In genomic region chr5:23718881-23719328, GRCm38 (mm10) we compare ENCODE assay signal across 16 mouse cellular contexts. TPM values are rescaled to one million over a fixed set of nuclear protein-coding genes. Genes with fewer than 3 reads are reported as not detected.
DNase-seq lines count a peak whose midpoint lies in the region; ATAC-seq and TF ChIP-seq lines count a peak whose summit lies in the region.
"Had no signal": no experiment of that assay in that cellular context is flagged by ENCODE, and none has a peak within 500 bp of the region (broad histone marks: within the 10 kb centered on the region; RNA-seq: fewer than 3 reads in every experiment).

No protein-coding gene starts in this region.

- 0 out of 2 replicates have a peak, but pooled peaks cover 3% of the 10 kb centered on the region for H3K9me3 ChIP-seq in hindbrain, embryonic 10.5 days
- H3K9me3 ChIP-seq: G1E; heart, embryonic 15.5 days; midbrain, embryonic 13.5 days had no signal

- H3K27me3 ChIP-seq in spleen, adult 2 months (ENCODE audit: control insufficient read depth, insufficient read depth, low read length): no peaks in the 10 kb centered on the region
- no peaks in the 10 kb centered on the region for H3K27me3 ChIP-seq in hindbrain, embryonic 10.5 days (ENCODE audit: insufficient read depth, poor library complexity, severe bottlenecking)
- H3K27me3 ChIP-seq: heart, embryonic 15.5 days; midbrain, embryonic 13.5 days; neural tube, embryonic 13.5 days had no signal

- TF ChIP-seq CTCF in spleen, adult 2 months (IDR thresholded peaks at IDR 0.05; ENCODE audit: extremely low read depth, insufficient read depth, insufficient read length, insufficient replicate concordance): no peak

- WGBS in spleen, adult 2 months: 18% methylated on average over 4 of the region's 4 CpGs
- WGBS in hindbrain, embryonic 10.5 days: 82% methylated on average over 4 of the region's 4 CpGs

- DNase-seq in spleen, adult 2 months (ENCODE audit: low read depth in 1 of 2, low spot score in 2 of 2): peak in 1 of 2 experiments; percentile 52
- DNase-seq in spleen, postnatal 14 days (ENCODE audit: low spot score in 2 of 2): no peak
- peak; percentile 2 for DNase-seq in R1 (ENCODE audit: low read depth, low spot score)
- no peak for DNase-seq in hindbrain, embryonic 10.5 days (ENCODE audit: low spot score)
- DNase-seq in lung, postnatal 10 days: no peak
- DNase-seq in adrenal gland, adult 2 months: no peak
- DNase-seq: gastrocnemius, postnatal 25 days; kidney, postnatal 14 days; retina, postnatal 1 day had no signal

- no peaks in the 10 kb centered on the region for H3K36me3 ChIP-seq in spleen, adult 2 months (ENCODE audit: control insufficient read depth, insufficient read depth, low read length)
- no peaks in the 10 kb centered on the region for H3K36me3 ChIP-seq in hindbrain, embryonic 10.5 days
- H3K36me3 ChIP-seq: G1E; heart, embryonic 15.5 days; midbrain, embryonic 13.5 days; neural tube, embryonic 13.5 days had no signal

- H3K4me1 ChIP-seq in spleen, adult 2 months (ENCODE audit: control insufficient read depth, insufficient read depth, insufficient read length): peaks cover 16% of the 10 kb centered on the region; the same call in 1 of the 2 replicates
- no peaks in the 10 kb centered on the region for H3K4me1 ChIP-seq in hindbrain, embryonic 10.5 days (replicated peaks)
- H3K4me1 ChIP-seq: heart, embryonic 15.5 days; midbrain, embryonic 13.5 days; neural tube, embryonic 13.5 days had no signal

- H3K4me3 ChIP-seq in spleen, adult 2 months (ENCODE audit: extremely low read depth, insufficient read depth, insufficient read length): no peak overlapping the region
- H3K4me3 ChIP-seq in hindbrain, embryonic 10.5 days: no peak overlapping the region
- H3K4me3 ChIP-seq: heart, embryonic 15.5 days; midbrain, embryonic 13.5 days; neural tube, embryonic 13.5 days had no signal

- no peak for TF ChIP-seq POLR2A in spleen, adult 2 months (IDR thresholded peaks at IDR 0.05; ENCODE audit: low read depth, low read length)

- peak; percentile 76 for ATAC-seq in megakaryocyte, adult 5-6 weeks (ENCODE audit: poor library complexity, severe bottlenecking)
- ATAC-seq in erythroid progenitor cell, adult 5-6 weeks (replicated peaks; ENCODE audit: low FRiP score, poor library complexity, severe bottlenecking): no peak
- ATAC-seq: lung, postnatal 0 days; midbrain, embryonic 13.5 days had no signal

- H3K27ac ChIP-seq in spleen, adult 2 months (ENCODE audit: insufficient read depth, low read length): peak overlapping the region; percentile 36
- H3K27ac ChIP-seq in hindbrain, embryonic 10.5 days: no peak overlapping the region
- H3K27ac ChIP-seq: heart, embryonic 15.5 days; midbrain, embryonic 13.5 days; neural tube, embryonic 13.5 days had no signal

RNA-seq across cellular contexts. Expression of gene Srpk2, which starts 34.5 kb away (rescaled TPM):
- 3.9 and 4.1 TPM in 2 replicates for polyA plus RNA-seq in spleen, adult 2 months (2012; rRNA removed)
- total RNA-seq in megakaryocyte, adult 5-6 weeks (2015): 42.0 and 46.9 TPM in 2 replicates
- 52.8 and 62.8 TPM in 2 replicates for total RNA-seq in megakaryocyte, adult 5-6 weeks (2017)
- polyA plus RNA-seq in hindbrain, embryonic 10.5 days (2016; fragmentation: Nextera tagmentation; extraction: Ambion mirVana): 49.7 and 52.3 TPM in 2 replicates
- total RNA-seq in erythroid progenitor cell, adult 5-6 weeks (2015; ENCODE audit: low replicate concordance): 8.6 and 12.6 TPM in 2 replicates
- 10.1 and 12.8 TPM in 2 replicates for total RNA-seq in erythroid progenitor cell, adult 5-6 weeks (2017; ENCODE audit: low replicate concordance)
- total RNA-seq in adrenal gland, adult 2 months (2021): 10 to 100 TPM; 51.5 to 54.2 TPM
- polyA plus RNA-seq in adrenal gland, adult 2 months (2012; rRNA removed): 1.8 and 2.3 TPM in 2 replicates
